Mouse (Mus musculus): ENCODE measurements at regions not wholly inside any gene's neighbourhood (a gene's known extent, or its start where the extent isn't known, plus 50 kb on each side); places are given as distances from the start of the nearest gene placed in this dataset.

- Histone ChIP-seq H3K36me3 (replicated peaks in 1 of 2; ENCODE audit: control insufficient read depth in 1 of 2, insufficient read depth in 1 of 2, low read length in 1 of 2) (no peaks in the 10 kb centered on the region), H3K4me1 (ENCODE audit: control insufficient read depth in 1 of 2, insufficient read depth in 2 of 2) (peaks cover 0 to 8% of the 10 kb centered on the region in 2 experiments; a peak in 1 of 4 replicates), H3K4me3 (replicated peaks in 1 of 3; ENCODE audit: low read depth in 2 of 3, low read length in 2 of 3, poor library complexity in 1 of 3) (no peak overlapping the region), H3K9ac (ENCODE audit: insufficient read depth, low read depth) (no peak overlapping the region), H3K4me2 (ENCODE audit: insufficient read depth, low read depth, poor library complexity, severe bottlenecking) (no peak overlapping the region), H3K27ac (ENCODE audit: insufficient read depth, low read depth) (no peak overlapping the region), H3K9me3 (replicated peaks; ENCODE audit: low read length) (no peaks in the 10 kb centered on the region), H3K27me3 (replicated peaks) (no peaks in the 10 kb centered on the region), H3K79me2 (replicated peaks; ENCODE audit: control insufficient read depth, extremely low read depth, insufficient read depth, poor library complexity, severe bottlenecking) (no peaks in the 10 kb centered on the region)
- in situ Hi-C loops (cut with MboI; ENCODE audit: low pct_ligation_motif_present, low pct_unique_long_range_greater_than_20kb, low sequenced_read_pairs) (no loop called here), dilution Hi-C loops (cut with MboI; ENCODE audit: extremely low pct_ligation_motif_present, extremely low pct_unique_long_range_greater_than_20kb, low sequenced_read_pairs) (no loop called here)
- TF ChIP-seq MAZ (IDR thresholded peaks at IDR 0.05; ENCODE audit: low read depth, low read length) = no peak
- no peak for TF ChIP-seq SIN3A (IDR thresholded peaks at IDR 0.05; ENCODE audit: low read length)
- no peak for TF ChIP-seq USF1 (IDR thresholded peaks at IDR 0.05; ENCODE audit: low read depth, low read length)
- peak; percentile 39 for TF ChIP-seq RAD21 (IDR thresholded peaks at IDR 0.05; ENCODE audit: low read depth, low read length)
- TF ChIP-seq CTCF (conservative IDR thresholded peaks at IDR 0.05 in 1 of 2, IDR thresholded peaks at IDR 0.05 in 1 of 2; ENCODE audit: low read depth in 2 of 2, low read length in 2 of 2) = peak in 1 of 2 experiments; percentile 46; a peak in 2 of 4 replicates
- peak; percentile 29 for DNase-seq (ENCODE audit: extremely low read depth)
Measured at GRCm38 (mm10) chr2:63700255-63700654, 397.6 kb downstream of the Fign start.

DNA sequence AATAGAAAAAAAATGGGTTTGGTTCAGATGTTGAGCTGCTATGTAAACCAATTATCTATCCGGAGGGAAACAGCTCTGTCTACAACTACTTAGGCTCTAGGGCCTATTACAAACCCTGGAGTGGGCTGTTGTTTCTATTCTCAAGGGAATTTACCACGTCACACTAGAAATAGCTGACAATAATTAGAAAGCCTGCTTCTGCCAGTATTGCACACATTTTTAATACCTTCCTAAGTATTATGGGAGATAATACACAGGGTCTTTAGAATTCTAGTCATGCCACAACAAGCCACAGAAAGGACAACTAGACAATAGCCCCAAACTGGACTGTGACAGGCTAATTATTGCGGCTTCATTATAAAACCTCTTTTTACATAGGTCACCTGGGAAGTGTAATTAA lies 428.1 kb downstream of the Fign start:
- H3K4me1 ChIP-seq (ENCODE audit: control insufficient read depth in 1 of 2, insufficient read depth in 2 of 2) = no peaks in the 10 kb centered on the region
- H3K27me3 ChIP-seq (replicated peaks) = no peaks in the 10 kb centered on the region
- H3K79me2 ChIP-seq (replicated peaks; ENCODE audit: control insufficient read depth, extremely low read depth, insufficient read depth, poor library complexity, severe bottlenecking) = no peaks in the 10 kb centered on the region
- dilution Hi-C loops (cut with MboI; ENCODE audit: extremely low pct_ligation_motif_present, extremely low pct_unique_long_range_greater_than_20kb, low sequenced_read_pairs) (no loop called here), in situ Hi-C loops (cut with MboI; ENCODE audit: low pct_ligation_motif_present, low pct_unique_long_range_greater_than_20kb, low sequenced_read_pairs) (no loop called here)
- H3K4me2 ChIP-seq (ENCODE audit: insufficient read depth, low read depth, poor library complexity, severe bottlenecking) = no peak overlapping the region
- DNase-seq (ENCODE audit: extremely low read depth) = no peak
- H3K27ac ChIP-seq (ENCODE audit: insufficient read depth, low read depth) = no peak overlapping the region
- no peak overlapping the region for H3K4me3 ChIP-seq (replicated peaks in 1 of 3; ENCODE audit: low read depth in 2 of 3, low read length in 2 of 3, poor library complexity in 1 of 3)
- no peaks in the 10 kb centered on the region for H3K9me3 ChIP-seq (replicated peaks; ENCODE audit: low read length)
- TF ChIP-seq ZKSCAN1 (IDR thresholded peaks at IDR 0.05; ENCODE audit: borderline replicate concordance, low read depth, low read length) = no peak
- no peak for TF ChIP-seq IRF4 (IDR thresholded peaks at IDR 0.05; ENCODE audit: low read depth, low read length)
- TF ChIP-seq ZMIZ1 (IDR thresholded peaks at IDR 0.05; ENCODE audit: low read depth, low read length) = no peak
- no peak for TF ChIP-seq MAFK (IDR thresholded peaks at IDR 0.05; ENCODE audit: insufficient replicate concordance, low read length)
- TF ChIP-seq MXI1 (IDR thresholded peaks at IDR 0.05; ENCODE audit: low read depth, low read length) = no peak
- no peak for TF ChIP-seq ZC3H11A (IDR thresholded peaks at IDR 0.05; ENCODE audit: low read depth, low read length)
- TF ChIP-seq ELF1 (IDR thresholded peaks at IDR 0.05; ENCODE audit: low read depth, low read length) = no peak
- TF ChIP-seq ETS1 (conservative IDR thresholded peaks at IDR 0.05; ENCODE audit: low read depth, low read length) = no peak
- no peak for TF ChIP-seq TBP (conservative IDR thresholded peaks at IDR 0.05; ENCODE audit: low read depth, low read length)
- no peak for TF ChIP-seq RAD21 (IDR thresholded peaks at IDR 0.05; ENCODE audit: low read depth, low read length)
- H3K36me3 ChIP-seq (replicated peaks in 1 of 2; ENCODE audit: control insufficient read depth in 1 of 2, insufficient read depth in 1 of 2, low read length in 1 of 2) = no peaks in the 10 kb centered on the region
- H3K9ac ChIP-seq (ENCODE audit: insufficient read depth, low read depth) = no peak overlapping the region

DNA sequence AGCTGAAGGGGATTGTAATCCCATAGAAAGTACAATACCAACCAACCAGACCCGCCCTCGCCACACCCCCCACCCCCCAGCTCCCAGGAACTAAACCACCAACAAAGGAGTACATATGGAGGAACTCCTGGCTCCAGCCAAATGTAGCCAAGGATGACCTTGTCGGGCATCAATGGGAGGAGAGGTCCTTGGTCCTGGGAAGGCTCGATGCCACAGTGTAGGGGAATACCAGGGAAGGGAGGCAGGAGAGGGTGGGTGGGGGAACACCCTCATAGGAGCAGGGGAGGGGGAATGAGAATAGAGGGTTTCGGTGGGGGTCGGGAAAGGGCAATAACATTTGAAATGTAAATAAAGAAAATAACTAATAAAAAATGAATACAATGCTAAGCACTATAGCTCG lies 429.1 kb downstream of the Fign start:
- no peak for DNase-seq (ENCODE audit: extremely low read depth)
- dilution Hi-C loops (cut with MboI; ENCODE audit: extremely low pct_ligation_motif_present, extremely low pct_unique_long_range_greater_than_20kb, low sequenced_read_pairs) = no loop called here
- Histone ChIP-seq H3K36me3 (replicated peaks in 1 of 2; ENCODE audit: control insufficient read depth in 1 of 2, insufficient read depth in 1 of 2, low read length in 1 of 2) (no peaks in the 10 kb centered on the region), H3K9me3 (replicated peaks; ENCODE audit: low read length) (no peaks in the 10 kb centered on the region), H3K79me2 (replicated peaks; ENCODE audit: control insufficient read depth, extremely low read depth, insufficient read depth, poor library complexity, severe bottlenecking) (no peaks in the 10 kb centered on the region), H3K4me1 (ENCODE audit: control insufficient read depth in 1 of 2, insufficient read depth in 2 of 2) (no peaks in the 10 kb centered on the region), H3K4me3 (replicated peaks in 1 of 3; ENCODE audit: low read depth in 2 of 3, low read length in 2 of 3, poor library complexity in 1 of 3) (no peak overlapping the region), H3K27me3 (replicated peaks) (no peaks in the 10 kb centered on the region), H3K27ac (ENCODE audit: insufficient read depth, low read depth) (no peak overlapping the region), H3K9ac (ENCODE audit: insufficient read depth, low read depth) (no peak overlapping the region), H3K4me2 (ENCODE audit: insufficient read depth, low read depth, poor library complexity, severe bottlenecking) (no peak overlapping the region)
- TF ChIP-seq E2F4 (IDR thresholded peaks at IDR 0.05; ENCODE audit: insufficient replicate concordance, low read depth, low read length) (no peak), JUND (conservative IDR thresholded peaks at IDR 0.05; ENCODE audit: low read depth, low read length) (no peak), GABPA (IDR thresholded peaks at IDR 0.05; ENCODE audit: insufficient replicate concordance, low read depth, low read length) (no peak), BHLHE40 (IDR thresholded peaks at IDR 0.05; ENCODE audit: low read depth, low read length) (no peak), NRF1 (IDR thresholded peaks at IDR 0.05; ENCODE audit: low read depth, low read length) (no peak), USF2 (conservative IDR thresholded peaks at IDR 0.05; ENCODE audit: low read depth, low read length) (no peak), KAT2A (IDR thresholded peaks at IDR 0.05; ENCODE audit: insufficient replicate concordance, low read length) (no peak), POLR2A (IDR thresholded peaks at IDR 0.05; ENCODE audit: low read depth, low read length) (no peak), IRF4 (IDR thresholded peaks at IDR 0.05; ENCODE audit: low read depth, low read length) (no peak), EP300 (IDR thresholded peaks at IDR 0.05; ENCODE audit: low read length) (no peak), PAX5 (IDR thresholded peaks at IDR 0.05; ENCODE audit: low read length) (no peak), ELF1 (IDR thresholded peaks at IDR 0.05; ENCODE audit: low read depth, low read length) (no peak), USF1 (IDR thresholded peaks at IDR 0.05; ENCODE audit: low read depth, low read length) (no peak), MEF2A (IDR thresholded peaks at IDR 0.05; ENCODE audit: borderline replicate concordance, low read depth, low read length) (no peak)
- in situ Hi-C loops (cut with MboI; ENCODE audit: low pct_ligation_motif_present, low pct_unique_long_range_greater_than_20kb, low sequenced_read_pairs) = no loop called here

Data from CH12.LX (cell line).